Mouse (Mus musculus): ENCODE results near the gene Tomt. TPM values are rescaled to one million over a fixed set of nuclear protein-coding genes. Genes with fewer than 3 reads are reported as not detected.
"Not testable (repeated sequence)": the region's sequence is repeated elsewhere in the genome, so short reads cannot be mapped to it uniquely, and the experiment has no call there.

Tomt gene
- polyA plus RNA-seq, 1 experiment from 2014 or later = 0.18 TPM

GRCm38 (mm10) chr7:101937569-101937968, 31.4 kb upstream of the Tomt start:
- DNase-seq (ENCODE audit: low spot score) = no peak
- Histone ChIP-seq H3K9me3 (replicated peaks; ENCODE audit: control insufficient read depth, low read length) (no peaks in the 10 kb centered on the region), H3K9ac (ENCODE audit: low read length) (no peak overlapping the region), H3K4me3 (ENCODE audit: low read depth, low read length) (no peak overlapping the region), H3K4me2 (ENCODE audit: low read length) (no peak overlapping the region), H3K27ac (ENCODE audit: low read depth, low read length) (no peak overlapping the region), H3K36me3 (ENCODE audit: control insufficient read depth, insufficient read depth, low read length) (peaks cover 3% of the 10 kb centered on the region; the same call in 1 of the 2 replicates), H3K27me3 (replicated peaks; ENCODE audit: control insufficient read depth, insufficient read depth, low read length) (no peaks in the 10 kb centered on the region), H3K4me1 (ENCODE audit: control insufficient read depth, insufficient read depth, low read length) (peaks cover 17% of the 10 kb centered on the region)
- 90% methylated on average over 4 of the region's 4 CpGs for WGBS
- no peak for ATAC-seq

- no peak for DNase-seq (ENCODE audit: low spot score)
- no peak for ATAC-seq
- no peak overlapping the region for H3K4me3 ChIP-seq (ENCODE audit: low read depth, low read length)
- H3K36me3 ChIP-seq (ENCODE audit: control insufficient read depth, insufficient read depth, low read length) = peaks cover 3% of the 10 kb centered on the region; the same call in 1 of the 2 replicates
- no peak overlapping the region for H3K9ac ChIP-seq (ENCODE audit: low read length)
- no peaks in the 10 kb centered on the region for H3K27me3 ChIP-seq (replicated peaks; ENCODE audit: control insufficient read depth, insufficient read depth, low read length)
- no peak overlapping the region for H3K27ac ChIP-seq (ENCODE audit: low read depth, low read length)
- WGBS = 98% methylated on average over 4 of the region's 4 CpGs
- H3K4me2 ChIP-seq (ENCODE audit: low read length) = no peak overlapping the region
- no peaks in the 10 kb centered on the region for H3K9me3 ChIP-seq (replicated peaks; ENCODE audit: control insufficient read depth, low read length)
- H3K4me1 ChIP-seq (ENCODE audit: control insufficient read depth, insufficient read depth, low read length) = peaks cover 17% of the 10 kb centered on the region
Observed at GRCm38 (mm10) chr7:101936996-101937395, 30.8 kb upstream of the Tomt start.

GRCm38 (mm10) chr7:101935957-101936356, 29.8 kb upstream of the Tomt start:
- no peak overlapping the region for H3K27ac ChIP-seq (ENCODE audit: low read depth, low read length)
- H3K9me3 ChIP-seq (replicated peaks; ENCODE audit: control insufficient read depth, low read length) = no peaks in the 10 kb centered on the region
- H3K9ac ChIP-seq (ENCODE audit: low read length) = 0 out of 2 replicates have a peak overlapping the region, but pooled peaks have one; percentile 0
- 98% methylated on average over 4 of the region's 4 CpGs for WGBS
- peaks cover 17% of the 10 kb centered on the region for H3K4me1 ChIP-seq (ENCODE audit: control insufficient read depth, insufficient read depth, low read length)
- H3K4me2 ChIP-seq (ENCODE audit: low read length) = no peak overlapping the region
- no peaks in the 10 kb centered on the region for H3K27me3 ChIP-seq (replicated peaks; ENCODE audit: control insufficient read depth, insufficient read depth, low read length)
- ATAC-seq (no peak), DNase-seq (ENCODE audit: low spot score) (no peak)
- H3K36me3 ChIP-seq (ENCODE audit: control insufficient read depth, insufficient read depth, low read length) = peaks cover 3% of the 10 kb centered on the region; the same call in 1 of the 2 replicates
- no peak overlapping the region for H3K4me3 ChIP-seq (ENCODE audit: low read depth, low read length)

- DNase-seq (ENCODE audit: low spot score) = peak; percentile 98
- no peaks in the 10 kb centered on the region for H3K9me3 ChIP-seq (replicated peaks; ENCODE audit: control insufficient read depth, low read length)
- H3K27ac ChIP-seq (ENCODE audit: low read depth, low read length) = peak within 1 kb of the TSS; percentile 76
- under 1% methylated on average over 40 of the region's 40 CpGs for WGBS
- H3K4me3 ChIP-seq (ENCODE audit: low read depth, low read length) = peak within 1 kb of the TSS; percentile 73
- H3K9ac ChIP-seq (ENCODE audit: low read length) = peak within 1 kb of the TSS; percentile 76
- no peaks in the 10 kb centered on the region for H3K27me3 ChIP-seq (replicated peaks; ENCODE audit: control insufficient read depth, insufficient read depth, low read length)
- H3K36me3 ChIP-seq (ENCODE audit: control insufficient read depth, insufficient read depth, low read length) = no peaks in the 10 kb centered on the region
- H3K4me1 ChIP-seq (ENCODE audit: control insufficient read depth, insufficient read depth, low read length) = peaks cover 17% of the 10 kb centered on the region
- ATAC-seq = peak; percentile 98
- H3K4me2 ChIP-seq (ENCODE audit: low read length) = peak within 1 kb of the TSS; percentile 80
Observed at GRCm38 (mm10) chr7:101933751-101934240, 27.6 kb upstream of the Tomt start, which contains the start of the genes Lrrc51 and Numa1. Gene Lrrc51 (minus strand): TSS chr7:101933895. Gene Numa1 (plus strand): TSS chr7:101934111.

- WGBS = 9% methylated on average over 15 of the region's 15 CpGs
- H3K36me3 ChIP-seq (ENCODE audit: control insufficient read depth, insufficient read depth, low read length) = no peaks in the 10 kb centered on the region
- peaks cover 17% of the 10 kb centered on the region for H3K4me1 ChIP-seq (ENCODE audit: control insufficient read depth, insufficient read depth, low read length)
- DNase-seq (ENCODE audit: low spot score) = no peak
- H3K9me3 ChIP-seq (replicated peaks; ENCODE audit: control insufficient read depth, low read length) = no peaks in the 10 kb centered on the region
- peak overlapping the region; percentile 80 for H3K4me2 ChIP-seq (ENCODE audit: low read length)
- peak overlapping the region; percentile 76 for H3K9ac ChIP-seq (ENCODE audit: low read length)
- peak overlapping the region; percentile 73 for H3K4me3 ChIP-seq (ENCODE audit: low read depth, low read length)
- peak; percentile 31 for ATAC-seq
- no peaks in the 10 kb centered on the region for H3K27me3 ChIP-seq (replicated peaks; ENCODE audit: control insufficient read depth, insufficient read depth, low read length)
- H3K27ac ChIP-seq (ENCODE audit: low read depth, low read length) = 0 out of 2 replicates have a peak overlapping the region, but pooled peaks have one; percentile 49
Observed at GRCm38 (mm10) chr7:101933300-101933699, 27.1 kb upstream of the Tomt start.

GRCm38 (mm10) chr7:101932551-101932950, 26.4 kb upstream of the Tomt start:
- Histone ChIP-seq H3K36me3 (ENCODE audit: control insufficient read depth, insufficient read depth, low read length) (no peaks in the 10 kb centered on the region), H3K27ac (ENCODE audit: low read depth, low read length) (no peak overlapping the region), H3K9ac (ENCODE audit: low read length) (no peak overlapping the region), H3K9me3 (replicated peaks; ENCODE audit: control insufficient read depth, low read length) (no peaks in the 10 kb centered on the region), H3K4me1 (ENCODE audit: control insufficient read depth, insufficient read depth, low read length) (peaks cover 17% of the 10 kb centered on the region), H3K4me3 (ENCODE audit: low read depth, low read length) (no peak overlapping the region), H3K4me2 (ENCODE audit: low read length) (peak overlapping the region; percentile 80; the same call in 1 of the 2 replicates), H3K27me3 (replicated peaks; ENCODE audit: control insufficient read depth, insufficient read depth, low read length) (no peaks in the 10 kb centered on the region)
- WGBS = 95% methylated on average over 1 of the region's 1 CpGs
- no peak for ATAC-seq
- no peak for DNase-seq (ENCODE audit: low spot score)

GRCm38 (mm10) chr7:101928093-101928492, 21.9 kb upstream of the Tomt start:
- Histone ChIP-seq H3K27me3 (replicated peaks; ENCODE audit: control insufficient read depth, insufficient read depth, low read length) (no peaks in the 10 kb centered on the region), H3K4me3 (ENCODE audit: low read depth, low read length) (no peak overlapping the region), H3K27ac (ENCODE audit: low read depth, low read length) (no peak overlapping the region), H3K9me3 (replicated peaks; ENCODE audit: control insufficient read depth, low read length) (no peaks in the 10 kb centered on the region), H3K9ac (ENCODE audit: low read length) (no peak overlapping the region), H3K4me2 (ENCODE audit: low read length) (no peak overlapping the region), H3K36me3 (ENCODE audit: control insufficient read depth, insufficient read depth, low read length) (no peaks in the 10 kb centered on the region), H3K4me1 (ENCODE audit: control insufficient read depth, insufficient read depth, low read length) (peaks cover 3% of the 10 kb centered on the region)
- ATAC-seq (no peak), DNase-seq (ENCODE audit: low spot score) (no peak)
- WGBS = 91% methylated on average over 3 of the region's 3 CpGs

- H3K4me3 ChIP-seq (ENCODE audit: low read depth, low read length); H3K27ac ChIP-seq (ENCODE audit: low read depth, low read length); H3K9ac ChIP-seq (ENCODE audit: low read length); DNase-seq (ENCODE audit: low spot score); H3K4me2 ChIP-seq (ENCODE audit: low read length); H3K27me3 ChIP-seq (replicated peaks; ENCODE audit: control insufficient read depth, insufficient read depth, low read length); H3K9me3 ChIP-seq (replicated peaks; ENCODE audit: control insufficient read depth, low read length); H3K4me1 ChIP-seq (ENCODE audit: control insufficient read depth, insufficient read depth, low read length); H3K36me3 ChIP-seq (ENCODE audit: control insufficient read depth, insufficient read depth, low read length); ATAC-seq: not testable (repeated sequence)
Observed at GRCm38 (mm10) chr7:101925892-101926291, 19.7 kb upstream of the Tomt start.

- Histone ChIP-seq H3K4me2 (ENCODE audit: low read length) (no peak overlapping the region), H3K27ac (ENCODE audit: low read depth, low read length) (no peak overlapping the region), H3K4me3 (ENCODE audit: low read depth, low read length) (no peak overlapping the region), H3K9ac (ENCODE audit: low read length) (no peak overlapping the region), H3K36me3 (ENCODE audit: control insufficient read depth, insufficient read depth, low read length) (peaks cover 14% of the 10 kb centered on the region), H3K27me3 (replicated peaks; ENCODE audit: control insufficient read depth, insufficient read depth, low read length) (no peaks in the 10 kb centered on the region), H3K9me3 (replicated peaks; ENCODE audit: control insufficient read depth, low read length) (no peaks in the 10 kb centered on the region), H3K4me1 (ENCODE audit: control insufficient read depth, insufficient read depth, low read length) (no peaks in the 10 kb centered on the region)
- 23% methylated on average over 1 of the region's 1 CpGs for WGBS
- ATAC-seq (peak; percentile 81), DNase-seq (ENCODE audit: low spot score) (peak; percentile 80)
Observed at GRCm38 (mm10) chr7:101918071-101918470, 11.9 kb upstream of the Tomt start.
